Mouse (Mus musculus): ENCODE measurements around the gene Hist1h2bh. TPM values are rescaled to one million over a fixed set of nuclear protein-coding genes. Genes with fewer than 3 reads are reported as not detected.

Hist1h2bh gene
- polyA plus RNA-seq, 1 experiment from 2014 or later, result 1.4 TPM

- Histone ChIP-seq H3K36me3 (ENCODE audit: control insufficient read depth, insufficient read depth, low read length) (no peaks in the 10 kb centered on the region), H3K4me2 (ENCODE audit: low read depth, low read length) (peak overlapping the region; percentile 59), H3K4me3 (replicated peaks; ENCODE audit: low read length) (peak overlapping the region; percentile 69), H3K27ac (ENCODE audit: low read length) (no peak overlapping the region), H3K9me3 (replicated peaks; ENCODE audit: control insufficient read depth, low read length) (no peaks in the 10 kb centered on the region), H3K27me3 (ENCODE audit: control insufficient read depth, insufficient read depth, low read length) (no peaks in the 10 kb centered on the region), H3K9ac (ENCODE audit: low read length) (peak overlapping the region; percentile 52), H3K4me1 (ENCODE audit: control insufficient read depth, insufficient read depth, low read length) (peaks cover 3% of the 10 kb centered on the region)
- ATAC-seq (ENCODE audit: insufficient read depth, low FRiP score), result no peak
- WGBS, result 48% methylated on average over 15 of the region's 15 CpGs
Observed at GRCm38 (mm10) chr13:23515826-23516620, 27.2 kb downstream of the Hist1h2bh start.

DNA sequence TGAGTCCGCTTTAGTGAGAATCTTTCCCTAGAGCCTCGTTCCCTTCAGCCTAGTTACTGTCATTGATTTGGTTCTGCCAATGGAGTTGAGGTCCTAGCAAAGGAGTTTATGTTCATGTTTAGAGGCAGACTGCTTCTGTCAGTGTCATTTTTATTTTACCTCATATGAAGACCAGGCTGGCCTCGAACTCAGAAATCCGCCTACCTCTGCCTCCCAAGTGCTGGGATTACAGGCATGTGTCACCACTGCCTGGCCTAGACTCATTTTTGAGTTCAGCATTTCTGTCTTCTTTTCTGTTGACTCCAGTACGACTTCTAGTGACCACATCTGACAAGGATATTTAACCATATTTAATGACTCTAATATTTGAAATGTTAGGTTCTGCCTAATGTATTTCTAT lies 27.9 kb downstream of the Hist1h2bh start:
- no peaks in the 10 kb centered on the region for H3K27me3 ChIP-seq (ENCODE audit: control insufficient read depth, insufficient read depth, low read length)
- no peak for ATAC-seq (ENCODE audit: insufficient read depth, low FRiP score)

DNA sequence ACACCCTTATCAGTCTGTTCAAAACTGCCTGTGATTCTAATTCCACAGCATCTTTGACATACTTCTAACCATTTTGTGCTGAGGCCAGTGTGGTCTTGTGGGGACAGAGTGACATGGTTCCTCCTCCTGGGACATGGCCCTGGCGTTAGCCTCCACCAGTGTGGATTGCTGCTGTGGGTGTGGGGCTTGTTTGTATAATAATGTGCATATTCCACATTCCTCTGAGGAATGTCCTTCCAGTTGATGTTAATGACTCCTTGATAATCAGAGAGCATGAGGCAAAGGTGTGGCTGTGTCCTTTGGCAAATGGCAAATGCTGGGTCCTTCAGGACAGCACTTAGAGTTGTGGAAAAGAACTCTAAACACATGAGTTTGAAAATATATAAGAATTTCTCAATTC lies 29.7 kb downstream of the Hist1h2bh start:
- Histone ChIP-seq H3K4me3 (replicated peaks; ENCODE audit: low read length) (no peak overlapping the region), H3K4me2 (ENCODE audit: low read depth, low read length) (no peak overlapping the region), H3K9me3 (replicated peaks; ENCODE audit: control insufficient read depth, low read length) (no peaks in the 10 kb centered on the region), H3K36me3 (ENCODE audit: control insufficient read depth, insufficient read depth, low read length) (no peaks in the 10 kb centered on the region), H3K9ac (ENCODE audit: low read length) (no peak overlapping the region), H3K27ac (ENCODE audit: low read length) (no peak overlapping the region), H3K27me3 (ENCODE audit: control insufficient read depth, insufficient read depth, low read length) (no peaks in the 10 kb centered on the region), H3K4me1 (ENCODE audit: control insufficient read depth, insufficient read depth, low read length) (peaks cover 3% of the 10 kb centered on the region)
- ATAC-seq (ENCODE audit: insufficient read depth, low FRiP score), result no peak
- WGBS, result 82% methylated on average over 1 of the region's 1 CpGs

More for the DNA sequence above, 27.9 kb downstream of the Hist1h2bh start:
- H3K4me1 ChIP-seq (ENCODE audit: control insufficient read depth, insufficient read depth, low read length), result peaks cover 3% of the 10 kb centered on the region
- H3K4me3 ChIP-seq (replicated peaks; ENCODE audit: low read length), result no peak overlapping the region
- no peaks in the 10 kb centered on the region for H3K9me3 ChIP-seq (replicated peaks; ENCODE audit: control insufficient read depth, low read length)
- H3K27ac ChIP-seq (ENCODE audit: low read length), result no peak overlapping the region
- WGBS, result 77% methylated on average over 5 of the region's 5 CpGs
- no peak overlapping the region for H3K4me2 ChIP-seq (ENCODE audit: low read depth, low read length)
- no peaks in the 10 kb centered on the region for H3K36me3 ChIP-seq (ENCODE audit: control insufficient read depth, insufficient read depth, low read length)
- no peak overlapping the region for H3K9ac ChIP-seq (ENCODE audit: low read length)

GRCm38 (mm10) chr13:23510127-23510526 lies 33.1 kb downstream of the Hist1h2bh start:
- H3K9me3 ChIP-seq (replicated peaks; ENCODE audit: control insufficient read depth, low read length), result no peaks in the 10 kb centered on the region
- H3K4me2 ChIP-seq (ENCODE audit: low read depth, low read length), result no peak overlapping the region
- no peak overlapping the region for H3K9ac ChIP-seq (ENCODE audit: low read length)
- H3K36me3 ChIP-seq (ENCODE audit: control insufficient read depth, insufficient read depth, low read length), result no peaks in the 10 kb centered on the region
- no peak overlapping the region for H3K27ac ChIP-seq (ENCODE audit: low read length)
- no peak overlapping the region for H3K4me3 ChIP-seq (replicated peaks; ENCODE audit: low read length)
- H3K4me1 ChIP-seq (ENCODE audit: control insufficient read depth, insufficient read depth, low read length), result no peaks in the 10 kb centered on the region
- WGBS, result 40% methylated on average over 1 of the region's 1 CpGs
- no peak for ATAC-seq (ENCODE audit: insufficient read depth, low FRiP score)
- H3K27me3 ChIP-seq (ENCODE audit: control insufficient read depth, insufficient read depth, low read length), result no peaks in the 10 kb centered on the region

DNA sequence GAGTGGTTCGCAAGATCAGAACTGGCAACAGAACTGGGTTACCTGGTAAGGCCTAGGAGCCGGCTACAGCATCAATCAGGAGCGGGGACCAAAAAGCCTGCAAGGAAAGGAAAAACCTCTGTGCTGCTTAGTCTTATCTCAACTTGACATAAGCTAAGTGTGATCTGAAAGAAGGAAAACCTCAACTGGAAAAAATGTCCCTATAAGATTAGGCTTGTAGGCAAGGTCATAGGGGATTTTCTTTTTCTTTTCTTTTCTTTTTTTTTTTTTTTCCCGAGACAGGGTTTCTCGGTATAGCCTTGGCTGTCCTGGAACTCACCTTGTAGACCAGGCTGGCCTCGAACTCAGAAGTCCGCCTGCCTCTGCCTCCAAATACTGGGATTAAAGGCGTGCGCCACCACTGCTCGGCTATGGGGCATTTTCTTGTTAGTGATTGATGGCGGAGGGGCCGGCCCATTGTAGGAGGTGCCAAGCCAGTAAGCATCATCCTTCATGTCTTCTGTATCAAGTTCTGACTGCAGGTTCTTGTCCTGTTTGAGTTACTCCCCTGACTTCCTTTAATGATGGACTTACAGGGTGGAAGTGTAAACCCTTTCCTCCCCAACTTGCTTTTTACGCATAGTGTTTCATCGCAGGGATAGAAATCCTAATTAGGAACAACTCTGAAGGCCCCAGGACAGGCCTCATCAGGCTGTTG lies 36.2 kb downstream of the Hist1h2bh start:
- Histone ChIP-seq H3K4me2 (ENCODE audit: low read depth, low read length) (peak overlapping the region; percentile 15), H3K4me1 (ENCODE audit: control insufficient read depth, insufficient read depth, low read length) (no peaks in the 10 kb centered on the region), H3K9ac (ENCODE audit: low read length) (no peak overlapping the region), H3K9me3 (replicated peaks; ENCODE audit: control insufficient read depth, low read length) (no peaks in the 10 kb centered on the region), H3K27me3 (ENCODE audit: control insufficient read depth, insufficient read depth, low read length) (no peaks in the 10 kb centered on the region), H3K4me3 (replicated peaks; ENCODE audit: low read length) (no peak overlapping the region), H3K27ac (ENCODE audit: low read length) (no peak overlapping the region), H3K36me3 (ENCODE audit: control insufficient read depth, insufficient read depth, low read length) (no peaks in the 10 kb centered on the region)
- no peak for ATAC-seq (ENCODE audit: insufficient read depth, low FRiP score)
- 39% methylated on average over 14 of the region's 14 CpGs for WGBS

GRCm38 (mm10) chr13:23506351-23506750 lies 36.8 kb downstream of the Hist1h2bh start:
- H3K4me1 ChIP-seq (ENCODE audit: control insufficient read depth, insufficient read depth, low read length), result no peaks in the 10 kb centered on the region
- WGBS, result 15% methylated on average over 13 of the region's 13 CpGs
- H3K9me3 ChIP-seq (replicated peaks; ENCODE audit: control insufficient read depth, low read length), result no peaks in the 10 kb centered on the region
- H3K27ac ChIP-seq (ENCODE audit: low read length), result no peak overlapping the region
- H3K9ac ChIP-seq (ENCODE audit: low read length), result no peak overlapping the region
- no peaks in the 10 kb centered on the region for H3K27me3 ChIP-seq (ENCODE audit: control insufficient read depth, insufficient read depth, low read length)
- H3K4me2 ChIP-seq (ENCODE audit: low read depth, low read length), result peak overlapping the region; percentile 49
- no peaks in the 10 kb centered on the region for H3K36me3 ChIP-seq (ENCODE audit: control insufficient read depth, insufficient read depth, low read length)
- H3K4me3 ChIP-seq (replicated peaks; ENCODE audit: low read length), result peak overlapping the region; percentile 26; the same call in 1 of the 2 replicates
- ATAC-seq (ENCODE audit: insufficient read depth, low FRiP score), result peak; percentile 17; the same call in 1 of the 2 replicates

DNA sequence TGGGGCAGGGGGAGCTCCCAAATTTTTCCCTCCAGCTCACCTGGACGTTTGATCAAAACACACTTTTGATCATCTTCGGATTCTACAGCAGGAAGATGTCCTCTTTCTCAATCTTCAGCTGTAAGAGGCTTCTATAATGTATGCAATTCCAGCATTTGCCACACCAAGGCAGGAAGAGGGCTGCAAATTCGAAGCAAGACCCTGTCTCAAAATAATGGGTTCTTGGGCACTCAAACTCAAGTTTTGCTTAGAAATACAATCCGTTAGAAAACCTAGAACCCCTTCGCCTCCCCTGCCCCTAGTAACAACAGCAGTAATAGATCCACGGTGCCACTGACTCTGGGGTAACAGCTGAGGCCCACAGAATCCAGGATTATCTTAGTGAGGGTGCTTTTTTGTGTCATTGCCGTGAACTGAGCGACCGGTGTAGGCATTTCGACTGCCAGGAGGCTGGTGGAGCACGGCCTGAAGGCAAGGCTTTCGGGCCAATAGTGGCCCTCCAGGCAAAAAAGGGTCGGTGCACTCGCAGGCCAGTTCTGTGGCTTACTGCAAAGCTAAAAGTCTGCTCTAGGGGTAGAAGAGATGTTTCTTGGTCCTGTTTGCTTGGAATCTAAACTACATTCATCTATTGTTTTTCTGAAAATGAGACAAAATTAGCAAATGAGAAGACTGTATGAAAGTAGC lies 37.4 kb downstream of the Hist1h2bh start:
- peak overlapping the region; percentile 53 for H3K9ac ChIP-seq (ENCODE audit: low read length)
- H3K27me3 ChIP-seq (ENCODE audit: control insufficient read depth, insufficient read depth, low read length), result no peaks in the 10 kb centered on the region
- no peaks in the 10 kb centered on the region for H3K9me3 ChIP-seq (replicated peaks; ENCODE audit: control insufficient read depth, low read length)
- peak overlapping the region; percentile 26 for H3K4me3 ChIP-seq (replicated peaks; ENCODE audit: low read length)
- H3K36me3 ChIP-seq (ENCODE audit: control insufficient read depth, insufficient read depth, low read length), result no peaks in the 10 kb centered on the region
- no peaks in the 10 kb centered on the region for H3K4me1 ChIP-seq (ENCODE audit: control insufficient read depth, insufficient read depth, low read length)
- ATAC-seq (ENCODE audit: insufficient read depth, low FRiP score), result no peak
- WGBS, result 21% methylated on average over 14 of the region's 14 CpGs
- H3K27ac ChIP-seq (ENCODE audit: low read length), result no peak overlapping the region
- H3K4me2 ChIP-seq (ENCODE audit: low read depth, low read length), result peak overlapping the region; percentile 49

GRCm38 (mm10) chr13:23503797-23504196 lies 39.4 kb downstream of the Hist1h2bh start:
- Histone ChIP-seq H3K4me2 (ENCODE audit: low read depth, low read length) (peak overlapping the region; percentile 16; the same call in 1 of the 2 replicates), H3K27ac (ENCODE audit: low read length) (no peak overlapping the region), H3K4me1 (ENCODE audit: control insufficient read depth, insufficient read depth, low read length) (no peaks in the 10 kb centered on the region; the same call in 1 of the 2 replicates), H3K27me3 (ENCODE audit: control insufficient read depth, insufficient read depth, low read length) (no peaks in the 10 kb centered on the region), H3K36me3 (ENCODE audit: control insufficient read depth, insufficient read depth, low read length) (no peaks in the 10 kb centered on the region), H3K4me3 (replicated peaks; ENCODE audit: low read length) (no peak overlapping the region), H3K9ac (ENCODE audit: low read length) (no peak overlapping the region), H3K9me3 (replicated peaks; ENCODE audit: control insufficient read depth, low read length) (no peaks in the 10 kb centered on the region)
- no peak for ATAC-seq (ENCODE audit: insufficient read depth, low FRiP score)
- WGBS, result 5% methylated on average over 9 of the region's 9 CpGs

GRCm38 (mm10) chr13:23502916-23503315 lies 40.3 kb downstream of the Hist1h2bh start:
- Histone ChIP-seq H3K4me1 (ENCODE audit: control insufficient read depth, insufficient read depth, low read length) (no peaks in the 10 kb centered on the region; the same call in 1 of the 2 replicates), H3K27ac (ENCODE audit: low read length) (no peak overlapping the region), H3K4me3 (replicated peaks; ENCODE audit: low read length) (no peak overlapping the region), H3K9me3 (replicated peaks; ENCODE audit: control insufficient read depth, low read length) (no peaks in the 10 kb centered on the region), H3K9ac (ENCODE audit: low read length) (no peak overlapping the region), H3K27me3 (ENCODE audit: control insufficient read depth, insufficient read depth, low read length) (no peaks in the 10 kb centered on the region), H3K36me3 (ENCODE audit: control insufficient read depth, insufficient read depth, low read length) (no peaks in the 10 kb centered on the region), H3K4me2 (ENCODE audit: low read depth, low read length) (no peak overlapping the region)
- no peak for ATAC-seq (ENCODE audit: insufficient read depth, low FRiP score)
- 59% methylated on average over 4 of the region's 4 CpGs for WGBS

All from stomach, embryonic 16.5 days (tissue).